In the genomic region with DNA sequence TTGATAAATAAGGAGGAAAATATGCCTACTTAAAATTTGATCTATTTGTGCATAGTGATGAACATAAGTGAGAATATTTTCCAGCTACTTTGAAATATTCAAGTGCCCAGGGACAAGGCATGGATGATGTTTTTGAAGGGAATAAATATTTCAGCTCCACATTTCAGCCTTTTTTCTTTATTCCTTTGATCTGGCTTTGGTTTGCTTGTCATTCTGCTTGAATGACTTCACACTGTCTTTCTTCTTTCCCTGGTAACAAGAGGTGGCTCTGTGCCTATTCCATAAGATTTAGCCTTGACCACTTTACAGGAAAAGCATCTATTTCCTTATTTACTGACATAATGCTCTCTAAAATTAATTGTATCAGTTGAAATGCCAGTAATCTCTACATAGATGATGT, we compare ENCODE assay signal across 19 mouse cellular contexts.
"Had no signal": no experiment of that assay in that cellular context is flagged by ENCODE, and none has a peak within 500 bp of the region (broad histone marks: within the 10 kb centered on the region; RNA-seq: fewer than 3 reads in every experiment).

No protein-coding gene starts in this region.

- H3K27me3 ChIP-seq: liver, embryonic 13.5 days; liver, embryonic 15.5 days; lung, embryonic 15.5 days; midbrain, embryonic 12.5 days; neural tube, embryonic 12.5 days; stomach, embryonic 15.5 days had no signal

- H3K9me3 ChIP-seq: liver, embryonic 13.5 days; liver, embryonic 15.5 days; lung, embryonic 15.5 days; megakaryocyte, embryonic 14.5 days; midbrain, embryonic 12.5 days; neural tube, embryonic 12.5 days; stomach, embryonic 15.5 days had no signal

- H3K4me1 ChIP-seq: liver, embryonic 13.5 days; liver, embryonic 15.5 days; megakaryocyte, embryonic 14.5 days; neural tube, embryonic 12.5 days; stomach, embryonic 15.5 days had no signal

- H3K27ac ChIP-seq: liver, embryonic 13.5 days; liver, embryonic 15.5 days; lung, embryonic 15.5 days; macrophage; neural tube, embryonic 12.5 days; stomach, embryonic 15.5 days; stomach, postnatal 0 days had no signal

- H3K36me3 ChIP-seq: liver, embryonic 13.5 days; liver, embryonic 15.5 days; lung, embryonic 15.5 days; midbrain, embryonic 12.5 days; neural tube, embryonic 12.5 days; stomach, embryonic 15.5 days had no signal

- DNase-seq: liver, embryonic 13.5 days; liver, postnatal 0 days; lung, adult 2 months; lung, postnatal 14 days; lung, postnatal 36 days; right cerebral cortex, postnatal 14 days; thymus, adult 2 months; thymus, postnatal 14 days; thymus, postnatal 36 days had no signal

- H3K4me3 ChIP-seq: liver, embryonic 13.5 days; liver, embryonic 15.5 days; lung, embryonic 15.5 days; megakaryocyte, embryonic 14.5 days; midbrain, embryonic 12.5 days; neural tube, embryonic 12.5 days; stomach, embryonic 15.5 days had no signal

- H3K4me2 ChIP-seq: liver, embryonic 13.5 days; liver, embryonic 15.5 days; lung, embryonic 15.5 days; midbrain, embryonic 12.5 days; neural tube, embryonic 12.5 days; stomach, embryonic 15.5 days had no signal

- ATAC-seq: liver, postnatal 0 days; lung, postnatal 0 days; midbrain, embryonic 16.5 days had no signal

- H3K9ac ChIP-seq: liver, embryonic 13.5 days; liver, embryonic 15.5 days; liver, postnatal 0 days; lung, embryonic 15.5 days; midbrain, embryonic 12.5 days; neural tube, embryonic 12.5 days; stomach, embryonic 15.5 days had no signal
